Mouse (Mus musculus): ENCODE measurements around the gene Lpar1.

DNA sequence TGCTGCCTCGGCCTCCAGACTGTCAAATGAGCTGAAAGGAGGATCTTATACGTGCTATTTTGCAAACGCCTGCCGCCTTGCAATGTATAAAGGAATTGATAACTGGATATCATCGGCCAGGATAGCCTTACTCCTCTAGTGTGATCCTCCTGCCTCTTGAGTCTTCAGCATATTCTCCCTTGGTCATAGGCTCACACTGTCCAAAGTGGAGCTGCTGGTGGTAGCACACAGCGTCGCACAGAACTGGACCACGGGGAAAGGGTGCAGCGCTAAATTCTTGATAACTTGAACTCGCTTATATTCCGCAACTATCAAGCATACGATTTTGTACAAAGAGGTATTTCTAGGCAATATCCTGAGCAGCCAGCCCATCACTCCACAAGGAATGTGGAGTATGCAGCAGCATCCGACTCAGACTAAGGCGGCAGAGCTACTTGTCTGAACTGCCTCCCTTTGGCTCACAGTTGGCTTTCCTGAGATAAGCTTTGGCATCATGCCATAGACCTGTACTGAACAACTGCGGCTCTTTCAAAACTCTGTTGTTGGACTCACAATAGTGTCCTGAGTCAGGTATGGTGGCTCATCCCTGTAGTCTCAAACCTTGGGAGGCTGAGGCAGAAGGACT is 18.9 kb downstream of the Lpar1 start:
- TF ChIP-seq CTCF (IDR thresholded peaks at IDR 0.05; ENCODE audit: low read depth) (no peak), EP300 (optimal IDR thresholded peaks at IDR 0.05) (no peak)
